Mouse (Mus musculus) erythroblast, adult 5-6 weeks (primary cell): Measurements from ENCODE around the gene B4galt5. TPM values are rescaled to one million over a fixed set of nuclear protein-coding genes. Genes with fewer than 3 reads are reported as not detected.
A peak's percentile ranks its signal among the peaks of the same experiment; 100 is the strongest.

Experiments used
- ATAC-seq: replicated peaks from 2 replicates; pipeline ENCODE4 v1.8.0; 2016; ENCODE audit warnings: moderate number of reproducible peaks, mild to moderate bottlenecking, moderate TSS enrichment, inconsistent platforms; ENCODE audit not compliant: poor library complexity, low FRiP score, severe bottlenecking
- total RNA-seq, 2 experiments: library from RNA; stranded (forward) in 1 of 2; stranded (reverse) in 1 of 2; fragments of 150-400 nt in 1 of 2; fragments of 200-764, 138-1000 nt in 1 of 2; gene quantifications; 2 replicates each; pipeline versions ENCODE4 v1.2.3 to v1.2.4; 2015 to 2017; ENCODE audit warnings: low replicate concordance in 2 of 2

Gene B4galt5
- total RNA-seq, 2 experiments from 2014 or later, result 4.8 to 17.9 TPM

DNA sequence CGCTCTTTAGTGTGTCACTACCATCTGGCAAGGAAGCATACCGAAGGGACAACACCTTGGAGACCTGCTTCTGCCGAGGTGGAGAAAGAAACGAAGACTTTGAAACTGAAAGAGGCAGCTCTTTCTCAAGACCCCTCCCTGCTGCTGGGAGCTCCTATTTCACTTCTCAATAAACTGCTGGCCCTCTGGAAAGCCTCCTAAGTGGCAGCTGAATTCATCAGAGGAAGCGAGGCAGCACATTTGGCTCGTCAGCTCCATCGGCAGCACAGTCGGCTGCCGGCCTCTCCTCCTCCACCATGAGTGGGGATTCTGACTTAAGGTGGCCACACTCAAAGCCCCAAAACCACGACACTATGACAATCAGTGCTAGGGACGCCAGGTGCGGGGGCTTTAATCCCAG is 41.3 kb downstream of the B4galt5 start:
- ATAC-seq, result no peak

DNA sequence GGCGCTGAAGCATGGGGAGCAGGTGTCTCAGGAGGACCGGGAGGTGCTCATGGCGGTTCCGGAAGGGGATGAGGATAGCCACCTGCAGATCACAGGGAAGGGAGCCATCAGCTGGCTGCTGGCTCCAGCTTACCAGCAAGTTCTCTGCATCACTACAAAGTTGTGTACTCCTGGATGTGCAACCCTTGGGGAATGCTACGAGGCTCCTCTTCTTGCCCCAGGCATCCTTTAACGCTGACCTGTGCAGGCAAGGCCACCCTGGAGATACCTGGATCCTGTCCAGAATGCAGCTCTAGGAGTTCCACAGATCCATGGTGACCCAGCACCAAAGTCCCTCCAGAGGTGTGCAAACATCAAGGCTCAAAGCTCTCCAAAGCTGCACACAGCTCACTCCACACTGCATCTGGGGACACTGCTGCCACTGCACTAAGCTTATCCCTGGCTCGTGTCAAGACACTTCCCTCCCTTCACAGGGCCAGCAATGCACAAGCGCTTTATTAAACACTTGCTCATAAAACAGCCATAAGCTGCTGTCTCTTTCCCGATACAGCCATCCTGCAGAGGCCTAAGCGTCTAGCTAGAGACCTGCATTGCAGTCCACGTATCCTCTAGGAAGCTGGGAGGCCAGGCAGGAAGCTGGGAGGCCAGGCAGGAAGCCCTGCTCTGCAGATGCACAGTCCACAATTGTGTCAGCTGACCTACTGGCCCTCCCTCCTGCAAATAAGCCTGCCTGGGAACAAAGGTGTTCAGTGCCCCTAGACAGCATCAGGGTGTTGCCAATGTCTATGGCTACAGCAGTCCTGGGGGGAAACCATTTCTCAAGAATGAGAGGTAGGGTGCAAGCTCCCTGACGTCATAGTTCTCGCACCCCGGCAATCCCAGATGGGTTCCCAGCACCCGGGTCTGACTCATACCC is 42.1 kb downstream of the B4galt5 start:
- ATAC-seq, result no peak

DNA sequence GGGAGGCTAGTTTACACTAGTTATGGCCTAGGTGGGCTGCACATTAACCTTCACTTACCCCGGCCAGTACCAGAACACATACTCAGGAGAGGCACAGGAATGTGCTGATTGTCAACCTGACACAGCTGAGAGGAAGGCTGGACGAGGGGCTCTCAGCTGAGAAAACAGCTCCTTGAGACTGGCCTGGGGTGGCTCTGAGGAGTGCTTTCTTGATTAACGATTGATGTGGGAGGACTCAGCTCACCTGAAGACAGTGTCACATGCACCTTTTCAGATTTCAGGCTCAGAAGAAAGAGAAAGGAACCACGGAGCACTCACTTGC is 42.7 kb downstream of the B4galt5 start:
- ATAC-seq, result no peak

DNA sequence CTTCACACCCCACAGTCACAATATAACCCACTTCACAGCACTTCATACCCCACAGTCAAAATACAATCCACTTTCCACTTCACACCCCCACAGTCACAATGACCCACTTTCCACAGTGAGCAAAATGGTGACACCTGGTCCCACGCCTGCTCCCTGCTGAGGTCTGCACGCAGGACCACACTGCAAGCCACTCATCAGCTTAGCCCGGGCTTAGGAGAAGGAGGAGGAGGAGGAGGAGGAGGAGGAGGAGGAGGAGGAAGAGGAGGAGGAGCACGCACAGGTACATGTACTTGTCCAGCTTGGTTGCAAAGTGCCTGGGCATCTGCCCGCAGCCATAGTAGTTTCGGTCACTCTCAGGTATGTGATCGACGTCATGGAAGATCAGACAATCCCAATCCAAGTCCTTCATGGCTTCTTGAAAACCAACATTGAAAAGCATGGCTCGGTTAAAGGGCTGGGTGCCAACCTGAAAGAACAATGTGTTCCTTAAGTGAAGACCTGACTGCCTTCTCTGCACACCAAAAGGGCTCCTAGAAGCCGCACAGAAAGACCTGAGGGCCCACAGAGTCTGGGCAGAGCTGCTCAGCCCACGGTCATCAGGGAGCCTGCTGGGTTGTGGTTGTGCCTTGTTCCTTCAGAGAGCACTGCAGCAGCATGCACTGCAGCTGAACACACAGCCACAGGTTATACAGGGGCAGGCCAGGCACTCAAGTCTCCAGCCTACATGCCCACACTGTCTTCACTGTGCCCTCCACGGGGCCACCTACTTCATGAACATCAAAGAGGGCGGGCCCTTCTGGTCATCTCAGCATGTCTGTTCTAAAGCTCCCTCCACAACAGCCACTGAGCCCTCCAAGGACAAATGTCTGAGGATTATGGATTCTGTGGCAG is 43.4 kb downstream of the B4galt5 start:
- no peak for ATAC-seq

DNA sequence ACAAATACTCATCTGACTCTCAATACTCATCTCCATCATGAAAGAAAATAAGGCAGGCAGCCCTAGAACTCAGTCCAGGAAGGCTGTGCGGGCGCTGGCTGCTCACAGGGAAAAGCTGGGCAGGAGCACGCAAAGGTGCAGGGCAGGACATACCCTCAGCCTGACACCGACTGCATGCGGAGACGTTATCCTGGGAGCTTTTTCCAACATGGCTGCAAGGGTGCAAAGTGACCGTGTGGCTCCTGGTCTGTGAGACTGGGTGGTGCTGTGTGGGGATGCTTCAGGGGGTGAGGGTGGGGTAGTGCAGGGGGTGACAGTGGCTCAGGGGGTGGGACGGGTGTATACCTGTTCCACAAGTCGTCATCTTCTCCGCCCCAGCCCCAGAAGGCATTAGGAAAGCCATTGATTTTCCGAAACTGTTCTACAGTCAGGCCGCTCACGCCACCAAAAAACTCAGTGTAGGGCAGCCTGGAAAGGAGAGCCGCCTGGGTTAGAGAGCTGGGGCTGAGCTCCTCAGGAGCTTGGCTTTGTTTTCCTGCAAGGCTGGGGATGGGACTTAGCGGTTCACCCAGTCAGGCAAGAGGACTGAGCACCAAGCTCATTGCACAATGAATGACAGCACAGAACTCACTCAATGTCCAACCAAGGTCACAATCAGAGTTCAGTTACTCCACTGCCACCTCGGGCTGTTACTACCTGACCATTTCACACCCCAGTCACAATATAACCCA is 44.2 kb downstream of the B4galt5 start:
- no peak for ATAC-seq

DNA sequence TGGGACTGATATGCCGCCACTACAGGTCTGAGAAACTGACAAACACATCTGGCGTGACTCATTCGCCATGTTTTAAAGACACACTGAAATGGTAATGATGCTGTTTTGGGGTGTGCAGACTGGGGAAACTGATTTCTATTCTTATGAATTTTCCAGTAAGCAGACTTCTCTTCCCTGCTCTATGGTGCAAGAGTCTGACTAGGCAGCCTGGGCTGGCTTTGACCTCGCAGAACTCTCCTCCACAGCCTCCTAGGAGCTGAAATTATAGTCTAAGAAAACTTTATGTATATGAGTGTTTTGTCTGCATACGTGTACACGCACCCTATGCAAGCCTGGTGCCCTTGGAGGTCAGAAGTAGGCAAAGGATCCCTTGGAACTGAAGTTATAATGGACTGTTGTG is 45.2 kb downstream of the B4galt5 start:
- ATAC-seq, result no peak

DNA sequence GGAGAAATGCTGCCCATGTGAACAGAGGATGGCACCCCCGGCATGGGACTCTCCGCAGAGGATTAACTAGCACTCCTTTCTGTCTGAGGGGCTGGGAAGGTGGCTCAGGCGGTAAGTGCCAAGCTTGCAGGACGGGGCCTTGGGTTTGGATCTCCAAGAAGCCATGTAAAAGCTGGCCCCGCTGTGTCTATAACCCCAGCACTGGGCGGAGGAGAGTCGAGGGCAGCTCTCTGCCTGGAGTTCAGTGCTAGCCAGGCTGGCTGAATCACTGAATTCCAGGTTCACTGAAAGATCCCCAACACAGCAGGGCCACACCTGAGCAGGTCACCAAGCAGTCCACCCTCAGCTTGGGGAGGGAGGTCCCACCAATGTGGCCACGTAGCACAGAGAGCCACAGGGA is 45.8 kb downstream of the B4galt5 start:
- ATAC-seq, result no peak

DNA sequence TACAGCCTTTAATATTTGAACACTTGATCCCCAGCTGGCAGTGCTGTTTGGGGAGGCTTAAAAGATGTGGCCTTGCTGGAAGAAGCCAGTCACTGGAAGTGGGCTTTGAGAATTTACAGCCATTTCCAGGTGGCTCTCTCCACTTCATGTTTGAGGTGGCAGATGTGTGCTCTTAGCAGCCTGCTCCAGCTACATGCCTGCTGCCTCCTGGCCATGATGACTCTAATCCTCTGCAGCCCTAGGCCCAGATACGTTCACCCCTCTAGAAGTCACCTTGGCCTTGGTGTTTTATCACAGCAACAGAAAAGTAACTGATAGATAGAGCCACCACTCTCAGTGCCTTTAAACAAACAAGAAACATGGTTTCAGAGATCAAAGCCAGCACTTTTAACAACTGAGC is 46.3 kb downstream of the B4galt5 start:
- no peak for ATAC-seq

DNA sequence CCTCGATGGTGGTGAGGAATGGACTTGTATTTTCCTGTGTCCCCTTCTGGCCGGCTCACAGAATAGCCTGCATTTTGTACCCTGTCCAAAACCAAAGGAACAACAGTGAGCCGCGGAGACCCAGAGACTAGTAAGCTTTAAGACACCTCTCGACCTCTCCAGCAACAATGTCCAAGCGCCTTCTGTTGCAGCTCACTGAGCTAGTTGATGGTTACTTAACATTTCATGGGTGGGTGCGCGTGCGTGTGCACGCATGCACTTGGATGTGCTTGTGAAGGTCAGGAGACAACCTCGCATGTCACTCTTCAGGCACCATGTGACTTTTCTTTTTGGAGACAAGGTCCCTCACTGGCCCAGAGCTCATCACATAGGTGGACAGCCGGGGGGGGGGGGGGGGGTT is 47.0 kb downstream of the B4galt5 start:
- no peak for ATAC-seq

DNA sequence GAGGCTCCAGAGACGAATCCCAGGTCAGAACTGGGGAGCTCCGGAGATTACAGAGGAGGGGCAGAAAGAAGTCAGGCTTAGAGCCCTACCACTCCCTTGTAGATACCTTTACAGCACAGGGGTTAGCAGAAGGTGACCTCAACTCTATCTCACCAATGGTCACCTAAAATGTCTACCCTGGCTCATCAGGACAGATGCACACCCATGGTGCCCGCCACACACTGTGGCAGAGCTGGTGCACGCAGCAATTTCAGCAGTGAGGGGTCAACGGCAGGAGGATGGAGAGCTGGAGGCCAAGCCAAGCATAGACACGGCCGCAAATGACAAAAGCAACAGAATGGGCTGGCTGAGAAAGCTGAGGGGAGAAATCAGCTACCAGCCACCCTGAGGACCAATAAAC is 47.4 kb downstream of the B4galt5 start:
- ATAC-seq, result no peak

DNA sequence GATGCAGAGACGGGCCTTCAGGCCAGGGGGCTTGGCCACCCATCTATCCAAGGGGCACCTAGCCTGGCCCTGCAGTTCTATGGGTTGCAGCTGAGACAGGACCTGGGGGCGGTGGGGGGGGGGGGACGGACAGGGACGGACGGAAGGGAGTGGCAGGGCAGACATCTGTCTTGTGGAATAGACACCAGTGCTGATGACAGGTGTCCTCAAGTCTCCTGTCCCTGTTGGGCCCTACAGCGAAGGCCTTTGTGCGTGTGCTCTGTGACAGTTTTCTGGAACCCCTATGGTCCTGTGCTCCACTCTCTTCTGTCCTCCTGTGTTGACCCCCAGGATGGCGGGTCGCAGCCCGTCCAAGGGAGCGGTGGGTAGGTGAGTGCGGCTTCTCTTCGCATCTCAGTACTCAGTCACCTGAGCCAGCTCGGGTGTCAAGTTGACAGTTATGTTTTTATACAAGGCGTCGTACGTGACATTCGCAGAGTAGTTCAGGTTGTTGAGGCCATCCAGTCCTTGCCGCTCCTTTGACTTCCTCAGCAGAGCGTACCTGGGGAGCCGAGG is 48.0 kb downstream of the B4galt5 start:
- ATAC-seq, result no peak

DNA sequence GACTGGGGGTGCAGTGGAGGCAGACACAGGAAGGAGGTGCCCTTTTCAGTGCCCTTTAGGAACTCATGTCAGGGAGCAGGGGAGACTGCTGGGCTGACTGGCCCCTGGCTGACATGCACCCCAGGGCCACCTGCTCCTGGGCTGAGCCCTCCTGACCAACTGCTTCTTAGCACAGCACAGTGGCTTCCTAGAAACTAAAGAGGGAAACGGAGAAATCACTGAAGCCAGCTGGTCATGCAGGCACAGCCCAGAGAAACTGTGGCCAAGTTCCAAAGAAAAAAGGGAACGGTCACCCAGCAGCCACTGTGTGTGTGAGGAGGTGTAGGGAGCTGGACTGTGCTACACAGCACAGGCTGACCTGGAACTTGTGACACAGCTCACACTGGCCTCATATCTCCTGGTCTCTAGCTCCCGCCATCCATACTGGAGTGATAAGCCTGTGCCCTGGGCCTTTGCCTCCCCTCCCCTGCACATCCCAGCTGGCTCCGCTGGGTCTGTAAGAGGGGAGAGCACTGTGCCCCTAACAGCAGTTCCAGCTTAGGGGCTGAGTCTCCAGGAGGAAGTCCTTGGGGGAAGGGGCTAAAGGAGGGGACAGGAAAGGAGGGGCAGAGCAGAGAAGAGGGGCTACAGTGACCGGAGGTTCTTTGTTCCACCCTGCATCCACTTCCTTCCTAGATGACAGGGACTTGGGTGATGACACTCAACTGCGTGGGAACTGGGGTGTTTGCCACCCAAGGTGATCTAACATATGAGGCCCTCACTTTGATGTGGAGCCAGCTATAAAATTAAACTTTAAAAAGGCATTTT is 48.9 kb downstream of the B4galt5 start:
- no peak for ATAC-seq

DNA sequence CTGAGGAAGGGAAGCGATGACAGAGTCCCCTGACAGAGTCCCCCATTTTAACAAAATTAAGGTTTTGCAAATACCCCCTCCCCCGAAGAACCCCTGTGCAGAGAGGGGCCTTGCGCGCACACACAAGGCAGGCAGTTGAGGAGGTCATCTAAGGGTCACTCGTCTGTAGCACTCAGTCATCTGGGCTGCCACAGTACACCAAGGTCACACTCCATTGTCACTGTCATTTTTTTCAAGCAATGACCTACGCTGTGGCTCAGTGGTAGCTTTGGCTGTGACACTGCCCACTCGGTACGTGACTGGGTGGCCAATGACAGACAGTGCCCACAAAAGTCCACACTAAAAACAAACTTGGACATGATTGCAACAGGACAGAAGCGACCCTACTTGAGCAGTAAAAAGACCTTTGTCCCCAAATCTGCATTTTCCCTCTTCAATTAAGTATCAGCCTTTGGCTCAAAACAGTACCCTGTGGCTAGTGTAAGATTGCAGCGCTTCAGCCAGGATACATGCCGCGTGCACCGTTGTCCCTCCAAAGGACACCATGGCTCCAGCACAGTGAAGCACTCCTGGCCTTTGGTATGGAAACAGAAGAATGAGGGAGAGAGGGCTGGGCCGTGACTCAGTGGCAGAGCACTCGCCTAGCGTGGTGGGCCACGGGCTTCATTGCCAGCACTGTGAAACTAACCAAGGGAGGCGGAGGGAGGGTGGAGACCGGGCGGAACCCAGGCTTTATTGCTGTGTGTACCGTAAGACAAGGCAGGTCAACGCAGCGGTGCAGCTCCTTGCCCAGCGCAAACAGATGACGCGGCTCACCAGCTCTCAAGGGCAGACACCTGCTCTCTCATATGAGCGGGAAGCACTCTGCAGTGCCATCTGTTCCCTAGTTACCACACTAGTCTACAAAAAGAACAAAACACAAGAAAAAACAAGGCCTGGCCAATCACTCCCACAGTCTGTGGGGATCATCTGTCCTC is 50.0 kb downstream of the B4galt5 start:
- ATAC-seq, result no peak

DNA sequence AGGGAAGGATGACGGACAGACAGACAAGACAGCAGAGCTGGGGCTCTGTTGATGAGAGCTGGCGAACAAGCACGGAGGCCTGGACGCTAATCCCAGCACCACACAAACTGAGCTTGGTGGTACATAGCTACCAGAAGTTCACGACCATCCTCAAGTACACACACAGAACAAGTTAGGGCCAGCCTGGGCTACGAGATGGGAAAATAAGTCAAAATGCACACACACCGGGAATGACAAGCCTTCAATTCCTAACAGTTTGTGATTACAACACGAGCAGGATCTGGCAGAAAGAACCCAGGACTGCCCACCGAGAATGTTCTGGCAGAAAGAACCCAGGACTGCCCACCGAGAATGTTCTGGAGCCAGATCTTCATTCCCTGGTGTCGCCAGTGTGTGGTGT is 51.0 kb downstream of the B4galt5 start:
- ATAC-seq, result no peak

DNA sequence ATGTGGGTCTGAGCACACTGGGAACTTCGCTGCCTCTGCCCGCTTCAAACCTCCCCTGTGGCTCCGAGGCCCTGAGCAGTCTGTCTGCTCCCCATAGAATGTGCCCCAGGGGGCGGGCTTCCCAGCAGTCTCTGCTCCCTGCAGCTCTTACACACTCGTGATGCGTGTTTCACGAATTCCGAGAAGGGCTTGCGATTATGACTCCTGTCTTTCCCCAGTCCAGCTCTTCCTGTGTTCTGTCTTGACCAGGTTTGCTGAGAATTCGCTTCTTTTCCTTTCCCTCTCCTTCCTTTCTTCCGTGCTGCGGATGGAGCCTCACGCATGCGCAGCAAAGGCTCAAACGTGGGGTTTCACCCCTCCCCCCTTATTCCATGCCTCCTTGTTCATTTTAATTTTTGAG is 54.1 kb downstream of the B4galt5 start:
- no peak for ATAC-seq

DNA sequence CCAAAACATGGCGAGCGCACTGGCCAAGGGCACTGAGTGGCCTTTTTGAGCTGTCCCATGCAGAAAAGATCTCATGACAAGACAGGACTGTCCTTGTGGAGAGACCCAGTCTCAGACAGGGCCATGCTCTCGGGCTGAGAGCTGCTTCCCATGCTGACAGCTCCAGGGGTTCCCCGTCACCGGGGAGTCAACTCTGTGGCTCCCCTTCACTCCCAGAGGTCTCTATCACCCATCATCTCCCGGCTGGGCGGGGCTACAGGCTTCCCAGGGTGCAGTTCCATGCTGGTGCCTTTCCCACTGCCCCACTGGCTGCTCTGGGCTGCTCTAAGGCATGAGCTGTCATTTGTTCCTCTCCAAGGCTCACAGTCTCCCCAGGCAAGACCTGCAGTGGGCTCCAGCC is 54.8 kb downstream of the B4galt5 start:
- ATAC-seq, result peak; percentile 39; the same call in 1 of the 2 replicates

DNA sequence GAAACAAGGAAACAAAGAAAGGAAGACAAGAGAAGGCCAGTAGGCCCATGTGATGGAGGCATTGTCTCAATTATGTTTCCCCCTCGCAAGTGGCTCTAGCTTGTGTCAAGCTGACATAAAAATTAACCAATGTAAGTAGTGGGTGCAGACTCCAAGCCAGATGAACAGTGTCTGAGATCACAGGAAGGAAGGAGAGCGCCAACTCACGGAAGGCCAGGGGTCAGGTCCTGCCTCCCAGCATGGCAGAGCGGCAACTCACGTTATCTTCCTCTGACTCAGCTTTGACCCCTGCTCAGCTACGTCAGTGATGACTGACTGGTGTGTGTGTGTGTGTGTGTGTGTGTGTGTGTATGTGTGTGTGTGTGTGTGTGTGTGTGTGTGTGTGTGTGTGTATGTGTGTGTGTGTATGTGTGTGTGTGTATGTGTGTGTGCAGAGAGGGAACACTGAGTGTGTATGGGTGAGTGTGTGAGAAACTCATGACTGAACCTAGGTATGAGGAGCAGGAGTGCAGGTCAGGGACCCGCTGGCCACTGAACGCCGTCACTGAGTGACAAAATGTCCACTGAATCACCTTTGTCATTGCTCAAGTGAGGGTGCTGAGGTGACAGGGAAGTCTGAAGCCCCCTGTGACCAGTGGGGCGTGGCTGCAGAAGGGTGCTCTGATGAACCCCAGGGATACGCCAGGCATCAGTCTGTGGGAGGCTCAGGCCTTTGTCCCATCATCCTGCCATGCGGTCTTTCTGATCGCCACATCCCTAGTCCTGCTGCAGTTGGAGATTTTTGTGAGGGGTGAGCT is 55.5 kb downstream of the B4galt5 start:
- no peak for ATAC-seq
